Mouse (Mus musculus) liver, adult 2 months (tissue): ENCODE data around the gene Cited4.

Source experiments
- CTCF ChIP-seq: fragments of 200-500 bp; IDR thresholded peaks from 2 replicates; pipeline ENCODE4 v1.5.1; 2011; ENCODE audit warnings: low read depth, low read length, control low read depth
- POLR2A ChIP-seq: fragments of 200-500 bp; IDR thresholded peaks from 2 replicates; pipeline ENCODE4 v1.6.1; 2011; ENCODE audit warnings: low read length, control low read depth; ENCODE audit not compliant: insufficient read depth; ENCODE audit errors: extremely low read depth

DNA sequence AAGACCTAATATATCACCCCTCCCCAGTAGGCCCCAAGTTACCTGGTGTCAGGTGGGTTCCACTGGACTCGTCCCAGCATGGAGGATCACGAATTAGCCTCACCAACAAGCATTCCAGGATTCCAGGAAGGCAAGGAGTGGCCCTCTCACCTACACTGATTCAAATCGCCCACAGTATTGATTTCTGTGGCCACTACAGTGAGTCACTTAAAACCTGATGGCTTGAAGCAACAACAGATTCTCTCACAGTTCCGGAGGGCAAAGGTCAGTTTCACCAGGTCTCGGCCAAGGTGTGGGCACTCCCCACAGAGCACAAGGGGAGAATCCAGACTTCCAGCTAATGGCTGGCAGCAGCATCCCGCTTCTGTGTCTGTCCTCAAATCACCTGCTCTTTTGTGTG lies 22.9 kb downstream of the Cited4 start:
- no peak for TF ChIP-seq POLR2A
- no peak for TF ChIP-seq CTCF
